Mouse (Mus musculus) lung, postnatal 0 days (tissue): ENCODE results near the gene Elp1.

Experiments
- CTCF ChIP-seq: IDR thresholded peaks from 2 replicates; pipeline ENCODE4 v1.5.1; 2016; ENCODE audit warnings: antibody characterized with exemption, mild to moderate bottlenecking
- EP300 ChIP-seq: IDR thresholded peaks from 2 replicates; pipeline ENCODE4 v1.6.1; 2016; ENCODE audit warnings: antibody characterized with exemption, mild to moderate bottlenecking, control low read depth

DNA sequence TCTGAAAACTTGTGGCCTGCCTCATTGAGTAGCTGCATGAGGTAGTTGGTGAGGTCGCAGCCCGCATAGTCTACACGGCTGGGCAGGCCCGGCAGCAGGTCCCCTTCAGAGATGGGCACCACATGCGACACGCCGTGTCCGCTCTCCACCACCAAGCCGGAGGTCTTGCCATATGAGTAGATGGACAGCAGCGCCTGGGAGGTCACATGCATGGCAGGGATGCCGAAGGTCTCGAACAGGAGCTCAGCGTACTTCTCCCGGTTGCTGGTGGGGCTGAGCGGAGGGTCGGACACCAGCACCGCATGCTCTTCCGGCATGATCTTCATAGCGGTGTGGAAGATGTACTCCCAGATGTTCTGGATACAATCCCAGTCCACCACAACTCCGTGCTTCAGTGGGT is 61.5 kb downstream of the Elp1 start:
- TF ChIP-seq CTCF (no peak), EP300 (no peak)
